Mouse (Mus musculus): ENCODE results near the gene Kctd11. TPM values are rescaled to one million over a fixed set of nuclear protein-coding genes. Genes with fewer than 3 reads are reported as not detected.

Kctd11 gene
- total RNA-seq, 1 experiment from 2014 or later, result 9.0 TPM

DNA sequence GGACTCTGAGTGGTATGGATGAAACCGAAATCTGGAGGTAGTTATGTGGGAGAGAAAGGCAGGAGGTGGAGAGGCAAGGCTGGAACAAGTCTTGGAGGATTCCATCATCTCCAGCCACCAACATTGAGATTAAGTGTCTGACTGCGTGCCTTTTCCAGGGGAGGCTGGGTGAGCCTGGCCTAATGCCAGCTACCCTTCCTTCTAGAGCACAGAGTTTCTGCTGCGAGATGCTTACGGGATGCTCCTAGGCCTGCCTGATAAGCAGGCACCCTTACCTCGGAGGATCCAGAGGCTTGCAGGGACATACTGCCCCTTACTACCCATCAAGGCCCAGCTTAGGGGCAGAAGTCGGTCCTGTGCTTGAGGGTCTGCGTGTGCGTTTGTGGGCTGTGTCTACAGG, 47.7 kb downstream of the Kctd11 start:
- no peak for ATAC-seq (ENCODE audit: extremely low read depth, insufficient number of reproducible peaks, low FRiP score, poor library complexity, severe bottlenecking)

DNA sequence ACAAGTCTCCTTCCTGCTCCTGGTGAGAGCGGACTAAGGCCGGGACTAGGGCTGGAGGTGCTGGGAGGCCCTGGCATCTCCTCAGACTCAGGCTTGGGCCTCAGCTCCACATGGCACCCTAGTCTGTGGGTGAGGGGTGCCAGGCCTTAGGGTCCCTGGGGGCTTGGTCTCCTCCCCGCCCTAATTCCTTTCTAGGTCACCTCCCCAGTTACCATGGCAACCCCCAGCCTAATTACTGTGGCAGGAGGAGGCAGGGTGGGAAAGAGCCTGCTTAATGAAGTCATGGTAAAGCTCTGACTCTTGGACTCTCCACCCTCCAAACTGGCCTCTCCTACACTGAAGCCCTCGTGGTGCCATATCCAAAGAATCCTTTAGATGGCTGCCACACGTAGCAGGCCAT, 52.4 kb downstream of the Kctd11 start:
- no peak for ATAC-seq (ENCODE audit: extremely low read depth, insufficient number of reproducible peaks, low FRiP score, poor library complexity, severe bottlenecking)

Other genes with a start within 250 kb of the Kctd11 start
- 75.8 and 86.1 TPM in 2 replicates for gene Fxr2, start 248.4 kb downstream of the Kctd11 start, total RNA-seq (2017)
- 1.5 and 2.1 TPM in 2 replicates for gene Sox15, start 226.1 kb downstream of the Kctd11 start, total RNA-seq (2017)
- gene Mpdu1, start 218.8 kb downstream of the Kctd11 start, total RNA-seq (2017), result 35.6 and 41.3 TPM in 2 replicates
- 82.6 and 91.5 TPM in 2 replicates for gene Cd68, start 215.3 kb downstream of the Kctd11 start, total RNA-seq (2017)
- 265 and 300 TPM in 2 replicates for gene Eif4a1, start 209.0 kb downstream of the Kctd11 start, total RNA-seq (2017)
- 92.3 and 106 TPM in 2 replicates for gene Senp3, start 199.3 kb downstream of the Kctd11 start, total RNA-seq (2017)
- 3.3 and 3.7 TPM in 2 replicates for gene Tnfsf13, start 195.6 kb downstream of the Kctd11 start, total RNA-seq (2017)
- 0.70 and 0.74 TPM in 2 replicates for gene Tnfsf12, start 185.6 kb downstream of the Kctd11 start, total RNA-seq (2017)
- 0.58 and 0.86 TPM in 2 replicates for gene Tnfsfm13, start 185.3 kb downstream of the Kctd11 start, total RNA-seq (2017)
- 40.2 and 59.4 TPM in 2 replicates for gene Polr2a, start 122.8 kb downstream of the Kctd11 start, total RNA-seq (2017)
- not detected in 2 replicates for gene Slc35g3, start 119.4 kb downstream of the Kctd11 start, total RNA-seq (2017)
- 22.0 and 27.8 TPM in 2 replicates for gene Zbtb4, start 115.5 kb downstream of the Kctd11 start, total RNA-seq (2017)
- 3.5 and 5.3 TPM in 2 replicates for gene Chrnb1, start 85.5 kb downstream of the Kctd11 start, total RNA-seq (2017)
- gene Fgf11, start 79.5 kb downstream of the Kctd11 start, total RNA-seq (2017), result not detected in 2 replicates
- gene Tmem102, start 75.8 kb downstream of the Kctd11 start, total RNA-seq (2017), result 0.58 TPM in 1 of 2 replicates, not detected in the other
- not detected in 2 replicates for gene Gm39566, start 66.1 kb downstream of the Kctd11 start, total RNA-seq (2017)
- gene Spem2, start 62.9 kb downstream of the Kctd11 start, total RNA-seq (2017), result 0.47 TPM in 1 of 2 replicates, not detected in the other
- gene Spem1, start 59.2 kb downstream of the Kctd11 start, total RNA-seq (2017), result not detected in 2 replicates
- 0.12 TPM in 1 of 2 replicates, not detected in the other for gene Nlgn2, start 43.6 kb downstream of the Kctd11 start, total RNA-seq (2017)
- 9.1 and 13.3 TPM in 2 replicates for gene Tmem256, start 42.9 kb downstream of the Kctd11 start, total RNA-seq (2017)
- 4.4 and 5.0 TPM in 2 replicates for gene Plscr3, start 35.0 kb downstream of the Kctd11 start, total RNA-seq (2017)
- not detected in 2 replicates for gene Tnk1, start 22.7 kb downstream of the Kctd11 start, total RNA-seq (2017)
- not detected in 2 replicates for gene Tmem95, start 3.4 kb downstream of the Kctd11 start, total RNA-seq (2017)
- gene Acap1, start 14.1 kb upstream of the Kctd11 start, total RNA-seq (2017), result 245 and 247 TPM in 2 replicates
- gene 2810408A11Rik, start 19.6 kb upstream of the Kctd11 start, total RNA-seq (2017), result 2.8 and 3.8 TPM in 2 replicates
- 64.1 and 71.1 TPM in 2 replicates for gene Neurl4, start 19.7 kb upstream of the Kctd11 start, total RNA-seq (2017)
- 103 TPM in 2 replicates for gene Gps2, start 32.5 kb upstream of the Kctd11 start, total RNA-seq (2017)
- gene Eif5a, start 40.6 kb upstream of the Kctd11 start, total RNA-seq (2017), result 155 and 165 TPM in 2 replicates
- gene Ybx2, start 54.4 kb upstream of the Kctd11 start, total RNA-seq (2017), result not detected in 2 replicates
- not detected in 2 replicates for gene Slc2a4, start 66.8 kb upstream of the Kctd11 start, total RNA-seq (2017)
- gene Cldn7, start 83.4 kb upstream of the Kctd11 start, total RNA-seq (2017), result 0.47 TPM in 1 of 2 replicates, not detected in the other
- gene Ctdnep1, start 99.8 kb upstream of the Kctd11 start, total RNA-seq (2017), result 31.4 and 42.8 TPM in 2 replicates
- gene Elp5, start 101.1 kb upstream of the Kctd11 start, total RNA-seq (2017), result 21.6 and 23.2 TPM in 2 replicates
- gene Gabarap, start 109.7 kb upstream of the Kctd11 start, total RNA-seq (2017), result 397 and 455 TPM in 2 replicates
- gene Phf23, start 114.4 kb upstream of the Kctd11 start, total RNA-seq (2017), result 74.4 and 80.3 TPM in 2 replicates
- 41.0 and 41.7 TPM in 2 replicates for gene Dvl2, start 119.2 kb upstream of the Kctd11 start, total RNA-seq (2017)
- gene Acadvl, start 134.0 kb upstream of the Kctd11 start, total RNA-seq (2017), result 45.2 and 46.7 TPM in 2 replicates
- gene Dlg4, start 135.5 kb upstream of the Kctd11 start, total RNA-seq (2017), result 2.4 and 2.9 TPM in 2 replicates
- not detected in 2 replicates for gene Asgr1, start 172.7 kb upstream of the Kctd11 start, total RNA-seq (2017)
- not detected in 2 replicates for gene Asgr2, start 211.2 kb upstream of the Kctd11 start, total RNA-seq (2017)
- gene Mgl2, start 248.9 kb upstream of the Kctd11 start, total RNA-seq (2017), result not detected in 2 replicates

Measured in neutrophil, adult 5-6 weeks (primary cell).